8 mouse cellular contexts compared by ENCODE assay signal in genomic region chr9:95525961-95526360, GRCm38 (mm10). TPM values are rescaled to one million over a fixed set of nuclear protein-coding genes. Genes with fewer than 3 reads are reported as not detected.
DNase-seq lines count a peak whose midpoint lies in the region; ATAC-seq and TF ChIP-seq lines count a peak whose summit lies in the region.

No protein-coding gene starts in this region.

- peak; percentile 46 for DNase-seq in lung, postnatal 0 days (ENCODE audit: low spot score)
- no peak for DNase-seq in lung, adult 2 months
- DNase-seq in embryonic facial prominence, embryonic 14.5 days (ENCODE audit: low spot score): peak; percentile 69
- peak; percentile 64 for DNase-seq in kidney, postnatal 14 days
- DNase-seq in right cerebral cortex, postnatal 36 days (ENCODE audit: low spot score in 2 of 2): no peak
- DNase-seq in gastrocnemius, adult 18-20 months (ENCODE audit: low spot score): no peak

- H3K27me3 ChIP-seq in lung, postnatal 0 days (replicated peaks; ENCODE audit: insufficient read depth, low read length): no peaks in the 10 kb centered on the region
- H3K27me3 ChIP-seq in embryonic facial prominence, embryonic 14.5 days (replicated peaks; ENCODE audit: control insufficient read depth, insufficient read depth, low read length): no peaks in the 10 kb centered on the region
- H3K27me3 ChIP-seq in midbrain, embryonic 16.5 days (ENCODE audit: control insufficient read depth, insufficient read depth, low read depth, low read length): no peaks in the 10 kb centered on the region

- H3K36me3 ChIP-seq in lung, postnatal 0 days (ENCODE audit: insufficient read depth, low read length): no peaks in the 10 kb centered on the region
- H3K36me3 ChIP-seq in embryonic facial prominence, embryonic 14.5 days (ENCODE audit: control insufficient read depth, insufficient read depth, low read length): no peaks in the 10 kb centered on the region
- H3K36me3 ChIP-seq in midbrain, embryonic 16.5 days (ENCODE audit: control insufficient read depth, insufficient read depth, low read length): no peaks in the 10 kb centered on the region

- ATAC-seq in lung, postnatal 0 days: no peak
- peak; percentile 95 for ATAC-seq in cerebellum, adult (ENCODE audit: insufficient number of reproducible peaks, low FRiP score, low TSS enrichment)
- peak; percentile 89 for ATAC-seq in embryonic facial prominence, embryonic 14.5 days (ENCODE audit: low read depth)
- peak; percentile 85 for ATAC-seq in midbrain, embryonic 16.5 days

- no peak for TF ChIP-seq EP300 in lung, postnatal 0 days (IDR thresholded peaks at IDR 0.05)

- no peak overlapping the region for H3K27ac ChIP-seq in lung, postnatal 0 days (ENCODE audit: low read length)
- H3K27ac ChIP-seq in embryonic facial prominence, embryonic 14.5 days (replicated peaks; ENCODE audit: low read depth, low read length): no peak overlapping the region
- H3K27ac ChIP-seq in midbrain, embryonic 16.5 days (ENCODE audit: low read length): no peak overlapping the region

- no peaks in the 10 kb centered on the region for H3K9me3 ChIP-seq in lung, postnatal 0 days (ENCODE audit: low read length)
- H3K9me3 ChIP-seq in embryonic facial prominence, embryonic 14.5 days (ENCODE audit: control insufficient read depth, low read length): no peaks in the 10 kb centered on the region
- no peaks in the 10 kb centered on the region for H3K9me3 ChIP-seq in midbrain, embryonic 16.5 days (replicated peaks; ENCODE audit: control insufficient read depth, low read length, poor library complexity, severe bottlenecking)

- 24% methylated on average over 2 of the region's 2 CpGs for WGBS in lung, postnatal 0 days
- 17% methylated on average over 2 of the region's 2 CpGs for WGBS in lung, adult 2 months
- 16% methylated on average over 2 of the region's 2 CpGs for WGBS in embryonic facial prominence, embryonic 14.5 days
- 0% methylated on average over 2 of the region's 2 CpGs for WGBS in midbrain, embryonic 16.5 days

- H3K4me2 ChIP-seq in lung, postnatal 0 days (replicated peaks; ENCODE audit: low read depth, low read length): no peak overlapping the region
- no peak overlapping the region for H3K4me2 ChIP-seq in embryonic facial prominence, embryonic 14.5 days (ENCODE audit: low read depth, low read length)
- no peak overlapping the region for H3K4me2 ChIP-seq in midbrain, embryonic 16.5 days (ENCODE audit: low read length)

- no peak for TF ChIP-seq POLR2A in lung, adult 2 months (IDR thresholded peaks at IDR 0.05; ENCODE audit: borderline replicate concordance, extremely low read depth, low read depth, low read length)

- TF ChIP-seq CTCF in lung, postnatal 0 days (IDR thresholded peaks at IDR 0.05): peak; percentile 58
- no peak for TF ChIP-seq CTCF in lung, adult 2 months (IDR thresholded peaks at IDR 0.05; ENCODE audit: insufficient read depth, low read length)

- H3K4me3 ChIP-seq in lung, postnatal 0 days (ENCODE audit: low read depth, low read length): no peak overlapping the region
- H3K4me3 ChIP-seq in lung, adult 2 months (replicated peaks; ENCODE audit: extremely low read depth, low read depth, low read length): no peak overlapping the region
- H3K4me3 ChIP-seq in embryonic facial prominence, embryonic 14.5 days (ENCODE audit: low read depth, low read length): no peak overlapping the region
- H3K4me3 ChIP-seq in midbrain, embryonic 16.5 days (ENCODE audit: low read depth, low read length): no peak overlapping the region

- no peak overlapping the region for H3K9ac ChIP-seq in lung, postnatal 0 days (replicated peaks; ENCODE audit: low read depth)
- H3K9ac ChIP-seq in embryonic facial prominence, embryonic 14.5 days (ENCODE audit: low read depth, low read length): no peak overlapping the region
- no peak overlapping the region for H3K9ac ChIP-seq in midbrain, embryonic 16.5 days (ENCODE audit: low read depth, low read length)

- H3K4me1 ChIP-seq in lung, postnatal 0 days (ENCODE audit: insufficient read depth, low read depth, low read length): no peaks in the 10 kb centered on the region
- no peaks in the 10 kb centered on the region for H3K4me1 ChIP-seq in lung, adult 2 months (ENCODE audit: control insufficient read depth, insufficient read depth, low read length)
- no peaks in the 10 kb centered on the region for H3K4me1 ChIP-seq in embryonic facial prominence, embryonic 14.5 days (ENCODE audit: control insufficient read depth, insufficient read depth, low read length)
- H3K4me1 ChIP-seq in midbrain, embryonic 16.5 days (ENCODE audit: control insufficient read depth, insufficient read depth, low read length): no peaks in the 10 kb centered on the region

RNA-seq across cellular contexts. Expression of gene U2surp, which starts 14.2 kb away (rescaled TPM):
- polyA plus RNA-seq in lung, postnatal 0 days (2015; fragmentation: Nextera tagmentation; extraction: Ambion mirVana): 73.2 and 84.4 TPM in 2 replicates
- 1.7 and 3.7 TPM in 2 replicates for polyA plus RNA-seq in lung, adult 2 months (2012; rRNA removed)
- 97.0 and 108 TPM in 2 replicates for polyA plus RNA-seq in embryonic facial prominence, embryonic 14.5 days (2014; fragmentation: Nextera tagmentation; extraction: Ambion mirVana)
- 117 and 131 TPM in 2 replicates for polyA plus RNA-seq in midbrain, embryonic 16.5 days (2015; fragmentation: Nextera tagmentation; extraction: Ambion mirVana)
- 10 to 100 TPM; 25.1 to 29.3 TPM for total RNA-seq in gastrocnemius, adult 18-20 months (2021)

RNA-seq across cellular contexts. Expression of gene Paqr9, which starts 33.5 kb away (rescaled TPM):
- 0.11 and 0.16 TPM in 2 replicates for polyA plus RNA-seq in lung, postnatal 0 days (2015; fragmentation: Nextera tagmentation; extraction: Ambion mirVana)
- polyA plus RNA-seq in lung, adult 2 months (2012; rRNA removed): 1.8 and 2.0 TPM in 2 replicates
- polyA plus RNA-seq in embryonic facial prominence, embryonic 14.5 days (2014; fragmentation: Nextera tagmentation; extraction: Ambion mirVana): 0.41 and 0.47 TPM in 2 replicates
- polyA plus RNA-seq in midbrain, embryonic 16.5 days (2015; fragmentation: Nextera tagmentation; extraction: Ambion mirVana): 5.5 and 5.7 TPM in 2 replicates
- total RNA-seq in gastrocnemius, adult 18-20 months (2021): 1 to 10 TPM; 2.0 to 3.2 TPM

Comparison
In these comparisons a context has a peak if more than half of its experiments do, and no peak if none do; other contexts are left out.
1. DNase-seq: peak in lung, postnatal 0 days (single experiment), embryonic facial prominence, embryonic 14.5 days (single experiment) and kidney, postnatal 14 days (single experiment); none in lung, adult 2 months (single experiment), right cerebral cortex, postnatal 36 days (0 of 2) and gastrocnemius, adult 18-20 months (single experiment).
2. RNA of gene U2surp, which starts 14.2 kb away (polyA plus RNA-seq): 117 to 131 TPM in midbrain, embryonic 16.5 days, 97.0 to 108 TPM in embryonic facial prominence, embryonic 14.5 days and 73.2 to 84.4 TPM in lung, postnatal 0 days; 1.7 to 3.7 TPM in lung, adult 2 months; every median in the first group is over 10 times any median in the second.